Comparison of ENCODE assay signal across 9 mouse cellular contexts in the genomic region with DNA sequence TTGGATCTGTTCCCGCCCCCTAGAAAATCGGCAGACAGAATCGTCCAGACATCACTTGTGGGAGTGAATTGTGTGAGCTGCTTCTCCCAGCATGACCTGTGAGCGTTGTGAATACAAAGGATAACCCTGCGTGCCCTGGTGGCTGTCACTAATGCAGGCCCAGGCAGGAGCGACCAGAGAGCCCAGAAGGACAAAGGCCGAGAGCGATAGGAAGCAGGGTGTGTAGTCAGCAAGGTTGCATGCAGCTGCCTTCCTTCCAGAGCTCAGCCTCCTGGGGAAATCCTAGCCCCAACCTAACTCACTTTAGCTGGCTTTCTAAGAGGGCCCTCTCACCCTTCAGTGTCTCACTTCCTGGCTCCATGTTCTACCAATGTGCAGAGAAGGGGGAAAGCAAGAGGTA.
DNase-seq lines count a peak whose midpoint lies in the region; ATAC-seq and TF ChIP-seq lines count a peak whose summit lies in the region.
"Had no signal": no experiment of that assay in that cellular context is flagged by ENCODE, and none has a peak within 500 bp of the region (broad histone marks: within the 10 kb centered on the region; RNA-seq: fewer than 3 reads in every experiment).

No protein-coding gene starts in this region.

- peaks cover 12% of the 10 kb centered on the region for H3K36me3 ChIP-seq in embryonic facial prominence, embryonic 10.5 days (replicated peaks)
- H3K36me3 ChIP-seq in intestine, embryonic 15.5 days: no peaks in the 10 kb centered on the region
- H3K36me3 ChIP-seq: embryonic facial prominence, embryonic 15.5 days; heart, embryonic 15.5 days had no signal

- no peak overlapping the region for H3K9ac ChIP-seq in intestine, embryonic 15.5 days
- H3K9ac ChIP-seq: embryonic facial prominence, embryonic 15.5 days; heart, embryonic 15.5 days had no signal

- peak overlapping the region; percentile 71 for H3K27ac ChIP-seq in embryonic facial prominence, embryonic 10.5 days (replicated peaks)
- no peak overlapping the region for H3K27ac ChIP-seq in intestine, embryonic 15.5 days
- H3K27ac ChIP-seq: embryonic facial prominence, embryonic 15.5 days; heart, embryonic 15.5 days had no signal

- peaks cover 58% of the 10 kb centered on the region for H3K4me1 ChIP-seq in embryonic facial prominence, embryonic 10.5 days
- peaks cover 20% of the 10 kb centered on the region for H3K4me1 ChIP-seq in intestine, embryonic 15.5 days (replicated peaks)

- ATAC-seq in intestine, embryonic 15.5 days: peak; percentile 88

- 24% methylated on average over 8 of the region's 8 CpGs for WGBS in embryonic facial prominence, embryonic 10.5 days
- 31% methylated on average over 8 of the region's 8 CpGs for WGBS in intestine, embryonic 15.5 days

- TF ChIP-seq POLR2A in brain, embryonic 14.5 days (IDR thresholded peaks at IDR 0.05; ENCODE audit: borderline replicate concordance, extremely low read depth, insufficient read depth, insufficient read length, poor library complexity, severe bottlenecking): no peak

- peak; percentile 57 for DNase-seq in brain, embryonic 14.5 days (ENCODE audit: low read depth)
- DNase-seq in embryonic facial prominence, embryonic 10.5 days (ENCODE audit: low spot score): peak; percentile 26
- peak; percentile 36 for DNase-seq in neural tube, embryonic 10.5 days (ENCODE audit: extremely low spot score, low spot score)
- no peak for DNase-seq in left cerebral cortex, postnatal 14 days (ENCODE audit: low spot score in 2 of 2)
- no peak for DNase-seq in ovary, postnatal 36 days (ENCODE audit: low spot score)
- DNase-seq in layer of hippocampus, adult 9-11 months: no peak

- intact Hi-C loops in left cerebral cortex, postnatal 14 days (cut with DNase I): no loop called here

- H3K27me3 ChIP-seq in embryonic facial prominence, embryonic 10.5 days (replicated peaks; ENCODE audit: low read depth, poor library complexity, severe bottlenecking): no peaks in the 10 kb centered on the region
- H3K27me3 ChIP-seq in intestine, embryonic 15.5 days (replicated peaks): no peaks in the 10 kb centered on the region
- H3K27me3 ChIP-seq: embryonic facial prominence, embryonic 15.5 days; heart, embryonic 15.5 days had no signal

- H3K4me2 ChIP-seq in intestine, embryonic 15.5 days (replicated peaks): no peak overlapping the region
- H3K4me2 ChIP-seq: embryonic facial prominence, embryonic 15.5 days had no signal

- no peaks in the 10 kb centered on the region for H3K9me3 ChIP-seq in embryonic facial prominence, embryonic 10.5 days
- H3K9me3 ChIP-seq in intestine, embryonic 15.5 days: no peaks in the 10 kb centered on the region
- H3K9me3 ChIP-seq: embryonic facial prominence, embryonic 15.5 days; heart, embryonic 15.5 days had no signal

- no peak for TF ChIP-seq CTCF in brain, embryonic 14.5 days (IDR thresholded peaks at IDR 0.05; ENCODE audit: borderline replicate concordance, extremely low read depth, insufficient read depth, insufficient read length)

- H3K4me3 ChIP-seq in embryonic facial prominence, embryonic 10.5 days: no peak overlapping the region
- no peak overlapping the region for H3K4me3 ChIP-seq in intestine, embryonic 15.5 days (replicated peaks)
- H3K4me3 ChIP-seq: embryonic facial prominence, embryonic 15.5 days; heart, embryonic 15.5 days had no signal

Comparison
In these comparisons a context has a peak if more than half of its experiments do, and no peak if none do; other contexts are left out.
1. DNase-seq: peak in brain, embryonic 14.5 days (single experiment), embryonic facial prominence, embryonic 10.5 days (single experiment) and neural tube, embryonic 10.5 days (single experiment); none in left cerebral cortex, postnatal 14 days (0 of 2), ovary, postnatal 36 days (single experiment) and layer of hippocampus, adult 9-11 months (single experiment).